Mouse (Mus musculus) CH12.LX (cell line): Measurements from ENCODE around the gene Gm960. TPM values are rescaled to one million over a fixed set of nuclear protein-coding genes. Genes with fewer than 3 reads are reported as not detected.

Experiments
- DNase-seq: peaks from one replicate; pipeline ENCODE4 v3.0.0-alpha.2; 2013; ENCODE audit errors: extremely low read depth
- H3K27ac ChIP-seq: 2 replicates; pipeline ENCODE4 v1.5.1; 2012; ENCODE audit warnings: low read depth, mild to moderate bottlenecking, control low read depth, moderate library complexity; ENCODE audit not compliant: insufficient read depth
- H3K27me3 ChIP-seq: replicated peaks from 2 replicates; pipeline ENCODE3; 2012; ENCODE audit warnings: inconsistent platforms
- H3K36me3 ChIP-seq, 2 experiments: replicated peaks in 1 of 2; 2 replicates each; pipeline versions ENCODE3 to v1.6.1; 2012; ENCODE audit warnings: inconsistent platforms in 1 of 2, low read length in 1 of 2, mild to moderate bottlenecking in 1 of 2, mixed read lengths in 1 of 2, moderate library complexity in 1 of 2; ENCODE audit not compliant: control insufficient read depth in 1 of 2, insufficient read depth in 1 of 2
- H3K4me1 ChIP-seq, 2 experiments: 2 replicates each; pipeline ENCODE4 v1.6.1; 2012; ENCODE audit warnings: inconsistent platforms in 1 of 2, moderate library complexity in 1 of 2; ENCODE audit not compliant: insufficient read depth in 2 of 2, control insufficient read depth in 1 of 2
- H3K4me2 ChIP-seq: 2 replicates; pipeline ENCODE4 v1.6.1; 2012; ENCODE audit warnings: low read depth, mild to moderate bottlenecking, control low read depth; ENCODE audit not compliant: poor library complexity, insufficient read depth, severe bottlenecking
- H3K4me3 ChIP-seq, 3 experiments: fragments of 150-350 bp in 1 of 3; sonication (generic) in 1 of 3; replicated peaks in 1 of 3; 2 replicates each; pipeline versions ENCODE3 to v1.5.1; 2011 to 2012; ENCODE audit warnings: low read depth in 2 of 3, low read length in 2 of 3, mild to moderate bottlenecking in 2 of 3, moderate library complexity in 2 of 3, control low read depth in 1 of 3, improper control_type of control experiment in 1 of 3, inconsistent platforms in 1 of 3, mixed read lengths in 1 of 3; ENCODE audit not compliant: poor library complexity in 1 of 3
- H3K79me2 ChIP-seq: replicated peaks from 2 replicates; pipeline ENCODE4 v1.6.1; 2012; ENCODE audit warnings: mild to moderate bottlenecking, moderate library complexity; ENCODE audit not compliant: control insufficient read depth, poor library complexity, insufficient read depth, severe bottlenecking; ENCODE audit errors: extremely low read depth
- H3K9ac ChIP-seq: 2 replicates; pipeline ENCODE4 v1.6.1; 2012; ENCODE audit warnings: low read depth, mild to moderate bottlenecking, control low read depth, moderate library complexity; ENCODE audit not compliant: insufficient read depth
- H3K9me3 ChIP-seq: replicated peaks from 2 replicates; pipeline ENCODE3; 2012; ENCODE audit warnings: low read length, inconsistent platforms, mixed read lengths
- BHLHE40 ChIP-seq: IDR thresholded peaks from 2 replicates; pipeline ENCODE4 v1.6.1; 2011; ENCODE audit warnings: mild to moderate bottlenecking, low read depth, low read length, improper control_type of control experiment
- CHD2 ChIP-seq: IDR thresholded peaks from 2 replicates; pipeline ENCODE4 v1.6.1; 2011; ENCODE audit warnings: low read length, improper control_type of control experiment
- CTCF ChIP-seq, 2 experiments: IDR thresholded peaks in 1 of 2; conservative IDR thresholded peaks in 1 of 2; 2 replicates each; pipeline ENCODE4 v1.5.1; 2011 to 2012; ENCODE audit warnings: low read depth in 2 of 2, low read length in 2 of 2, improper control_type of control experiment in 1 of 2, inconsistent platforms in 1 of 2, mild to moderate bottlenecking in 1 of 2, moderate library complexity in 1 of 2
- E2F4 ChIP-seq: IDR thresholded peaks from 2 replicates; pipeline ENCODE4 v1.6.1; 2011; ENCODE audit warnings: low read depth, low read length, improper control_type of control experiment; ENCODE audit not compliant: insufficient replicate concordance
- ETS1 ChIP-seq: conservative IDR thresholded peaks from 2 replicates; pipeline ENCODE4 v1.6.1; 2012; ENCODE audit warnings: low read depth, mild to moderate bottlenecking, inconsistent platforms, low read length, improper control_type of control experiment, moderate library complexity
- GABPA ChIP-seq: IDR thresholded peaks from 2 replicates; pipeline ENCODE4 v1.6.1; 2012; ENCODE audit warnings: low read depth, low read length, improper control_type of control experiment, inconsistent platforms; ENCODE audit not compliant: insufficient replicate concordance
- HCFC1 ChIP-seq: IDR thresholded peaks from 2 replicates; pipeline ENCODE4 v1.6.1; 2012; ENCODE audit warnings: low read depth, mild to moderate bottlenecking, inconsistent platforms, low read length, improper control_type of control experiment
- IRF4 ChIP-seq: IDR thresholded peaks from 2 replicates; pipeline ENCODE4 v1.6.1; 2014; ENCODE audit warnings: low read depth, mild to moderate bottlenecking, inconsistent platforms, low read length, improper control_type of control experiment
- JUND ChIP-seq: conservative IDR thresholded peaks from 2 replicates; pipeline ENCODE4 v1.6.1; 2011; ENCODE audit warnings: low read depth, low read length, improper control_type of control experiment
- KAT2A ChIP-seq: IDR thresholded peaks from 2 replicates; pipeline ENCODE4 v1.6.1; 2012; ENCODE audit warnings: low read length, improper control_type of control experiment, inconsistent platforms; ENCODE audit not compliant: insufficient replicate concordance
- MAX ChIP-seq: IDR thresholded peaks from 2 replicates; pipeline ENCODE4 v1.6.1; 2011; ENCODE audit warnings: low read length, improper control_type of control experiment
- MAZ ChIP-seq: IDR thresholded peaks from 2 replicates; pipeline ENCODE4 v1.6.1; 2012; ENCODE audit warnings: low read depth, mild to moderate bottlenecking, inconsistent platforms, low read length, improper control_type of control experiment, moderate library complexity
- MEF2A ChIP-seq: IDR thresholded peaks from 2 replicates; pipeline ENCODE4 v1.6.1; 2014; ENCODE audit warnings: low read depth, mild to moderate bottlenecking, inconsistent platforms, low read length, improper control_type of control experiment, borderline replicate concordance
- MYC ChIP-seq: IDR thresholded peaks from 2 replicates; pipeline ENCODE4 v1.6.1; 2011; ENCODE audit warnings: low read depth, mild to moderate bottlenecking, improper control_type of control experiment, low read length
- NELFE ChIP-seq: IDR thresholded peaks from 2 replicates; pipeline ENCODE4 v1.6.1; 2011; ENCODE audit warnings: low read depth, low read length, improper control_type of control experiment
- NRF1 ChIP-seq: IDR thresholded peaks from 2 replicates; pipeline ENCODE4 v1.6.1; 2014; ENCODE audit warnings: low read depth, mild to moderate bottlenecking, inconsistent platforms, low read length, improper control_type of control experiment, moderate library complexity
- PAX5 ChIP-seq: IDR thresholded peaks from 2 replicates; pipeline ENCODE4 v1.6.1; 2012; ENCODE audit warnings: low read length, inconsistent platforms, mixed read lengths
- POLR2A ChIP-seq: IDR thresholded peaks from 2 replicates; pipeline ENCODE4 v1.6.1; 2011; ENCODE audit warnings: low read depth, mild to moderate bottlenecking, improper control_type of control experiment, low read length
- RAD21 ChIP-seq: IDR thresholded peaks from 2 replicates; pipeline ENCODE4 v1.6.1; 2011; ENCODE audit warnings: low read depth, mild to moderate bottlenecking, low read length, improper control_type of control experiment, moderate library complexity
- SIN3A ChIP-seq: IDR thresholded peaks from 2 replicates; pipeline ENCODE4 v1.6.1; 2012; ENCODE audit warnings: low read length, improper control_type of control experiment, inconsistent platforms
- SMC3 ChIP-seq: IDR thresholded peaks from 2 replicates; pipeline ENCODE4 v1.6.1; 2011; ENCODE audit warnings: low read depth, low read length, improper control_type of control experiment
- TBP ChIP-seq: conservative IDR thresholded peaks from 2 replicates; pipeline ENCODE4 v1.6.1; 2011; ENCODE audit warnings: low read depth, low read length, improper control_type of control experiment
- TCF12 ChIP-seq: IDR thresholded peaks from 2 replicates; pipeline ENCODE4 v1.6.1; 2014; ENCODE audit warnings: low read depth, mild to moderate bottlenecking, inconsistent platforms, low read length, improper control_type of control experiment
- UBTF ChIP-seq: IDR thresholded peaks from 2 replicates; pipeline ENCODE4 v1.6.1; 2012; ENCODE audit warnings: low read depth, mild to moderate bottlenecking, inconsistent platforms, low read length, improper control_type of control experiment, moderate library complexity
- USF1 ChIP-seq: IDR thresholded peaks from 2 replicates; pipeline ENCODE4 v1.6.1; 2014; ENCODE audit warnings: low read depth, mild to moderate bottlenecking, inconsistent platforms, low read length, improper control_type of control experiment
- ZC3H11A ChIP-seq: IDR thresholded peaks from 2 replicates; pipeline ENCODE4 v1.6.1; 2012; ENCODE audit warnings: low read depth, mild to moderate bottlenecking, inconsistent platforms, low read length, improper control_type of control experiment
- ZKSCAN1 ChIP-seq: IDR thresholded peaks from 2 replicates; pipeline ENCODE4 v1.6.1; 2012; ENCODE audit warnings: low read depth, inconsistent platforms, low read length, improper control_type of control experiment, borderline replicate concordance
- ZNF384 ChIP-seq: IDR thresholded peaks from 2 replicates; pipeline ENCODE4 v1.6.1; 2012; ENCODE audit warnings: low read depth, low read length, improper control_type of control experiment, inconsistent platforms
- dilution Hi-C: fragments of 300-500 bp; cut with MboI; formaldehyde crosslinking; loops from 2 replicates; pipeline ENCODE4 v1.14.3; 2020; ENCODE audit warnings: low sequenced_read_pairs; ENCODE audit not compliant: extremely low pct_unique_long_range_greater_than_20kb, extremely low pct_ligation_motif_present
- in situ Hi-C: fragments of 300-500 bp; cut with MboI; formaldehyde crosslinking; loops from 3 replicates; pipeline ENCODE4 v1.14.3; 2019; ENCODE audit warnings: low sequenced_read_pairs, low pct_ligation_motif_present, low pct_unique_long_range_greater_than_20kb, mixed read lengths
- polyA plus RNA-seq: library from polyadenylated mRNA; unstranded; fragments of >175 nt; gene quantifications from 2 replicates; pipeline ENCODE4 v1.2.1, GENCODE M21; 2012; ENCODE audit warnings: low read depth; ENCODE audit not compliant: insufficient read length
- total RNA-seq, 2 experiments: library from RNA; depleted of rRNA; stranded (reverse); fragments of 300-350 nt in 1 of 2; fragments of >200 nt in 1 of 2; gene quantifications; 2 replicates each; pipeline ENCODE4 v1.2.3; 2012 to 2014

The Gm960 gene
- total and polyA plus RNA-seq, 3 experiments: 0.38 TPM; not detected in 2

DNA sequence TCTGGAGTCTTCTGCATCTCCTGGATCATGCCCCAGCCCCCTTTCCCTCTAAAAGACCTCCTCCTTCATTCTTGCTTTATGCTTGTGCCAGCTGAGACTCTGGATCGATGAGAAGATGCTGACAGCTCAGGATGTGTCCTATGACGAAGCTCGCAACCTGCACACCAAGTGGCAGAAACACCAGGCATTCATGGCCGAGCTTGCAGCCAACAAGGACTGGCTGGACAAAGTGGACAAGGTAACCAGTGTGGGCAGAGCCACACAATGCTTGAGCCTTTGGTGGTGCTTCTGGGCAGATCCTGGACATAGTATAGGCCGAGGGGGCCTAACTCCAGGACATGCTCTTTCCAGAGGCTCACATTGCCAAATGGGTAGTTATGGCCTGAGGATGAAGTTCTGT is 41.3 kb upstream of the Gm960 start:
- Histone ChIP-seq H3K27me3 (no peaks in the 10 kb centered on the region), H3K4me2 (no peak overlapping the region), H3K9ac (no peak overlapping the region), H3K4me1 (no peaks in the 10 kb centered on the region), H3K4me3 (no peak overlapping the region), H3K9me3 (no peaks in the 10 kb centered on the region), H3K27ac (no peak overlapping the region), H3K79me2 (no peaks in the 10 kb centered on the region), H3K36me3 (peaks cover 0 to 3% of the 10 kb centered on the region in 2 experiments)
- dilution Hi-C loops (no loop called here), in situ Hi-C loops (loop anchor here (5.0 to 10.0 kb wide), 3 partner anchors 45 to 242 kb away; partner anchors contain the start of genes 2010003K11Rik, Gm960 and Rce1)
- DNase-seq: no peak
- TF ChIP-seq ZKSCAN1 (no peak), IRF4 (no peak), NRF1 (no peak), TCF12 (no peak)

- in situ Hi-C loops: no loop called here
- dilution Hi-C loops: no loop called here
- no peaks in the 10 kb centered on the region for H3K9me3 ChIP-seq
- H3K27ac ChIP-seq: no peak overlapping the region
- H3K4me2 ChIP-seq: no peak overlapping the region
- H3K79me2 ChIP-seq: no peaks in the 10 kb centered on the region
- no peaks in the 10 kb centered on the region for H3K4me1 ChIP-seq
- TF ChIP-seq MYC (no peak), GABPA (no peak), USF1 (no peak), MAX (no peak), MEF2A (no peak), JUND (no peak), E2F4 (no peak), CHD2 (no peak), NRF1 (no peak)
- TF ChIP-seq, all 38 proteins: peak for 0
- H3K9ac ChIP-seq: no peak overlapping the region
- no peak for DNase-seq
- peaks cover 0 to 2% of the 10 kb centered on the region in 2 experiments for H3K36me3 ChIP-seq
- H3K4me3 ChIP-seq: no peak overlapping the region
- H3K27me3 ChIP-seq: no peaks in the 10 kb centered on the region
Observed at GRCm38 (mm10) chr19:4739053-4739452, 40.6 kb upstream of the Gm960 start.

GRCm38 (mm10) chr19:4737866-4738265 is 39.4 kb upstream of the Gm960 start:
- in situ Hi-C loops (no loop called here), dilution Hi-C loops (no loop called here)
- no peak overlapping the region for H3K4me3 ChIP-seq
- H3K9ac ChIP-seq: no peak overlapping the region
- no peaks in the 10 kb centered on the region for H3K4me1 ChIP-seq
- H3K9me3 ChIP-seq: no peaks in the 10 kb centered on the region
- H3K79me2 ChIP-seq: no peaks in the 10 kb centered on the region
- no peak for DNase-seq
- no peaks in the 10 kb centered on the region for H3K27me3 ChIP-seq
- H3K27ac ChIP-seq: no peak overlapping the region
- no peaks in the 10 kb centered on the region for H3K36me3 ChIP-seq
- H3K4me2 ChIP-seq: no peak overlapping the region
- TF ChIP-seq POLR2A (no peak), ZC3H11A (no peak), RAD21 (no peak), ZNF384 (no peak), KAT2A (no peak), SMC3 (no peak), SIN3A (no peak), MAZ (no peak), BHLHE40 (no peak), CTCF (conservative IDR thresholded peaks at IDR 0.05 in 1 of 2, IDR thresholded peaks at IDR 0.05 in 1 of 2; ENCODE audit: low read depth in 2 of 2, low read length in 2 of 2) (no peak), TBP (no peak), MYC (no peak), UBTF (no peak), ETS1 (no peak), PAX5 (no peak), HCFC1 (no peak), NELFE (no peak), NRF1 (no peak)
